Mouse (Mus musculus): Measurements from ENCODE around the gene Ercc1.

GRCm38 (mm10) chr7:19403731-19404296, 59.2 kb downstream of the Ercc1 start, which contains the start of gene Klc3:
- TF ChIP-seq CTCF (IDR thresholded peaks at IDR 0.05; ENCODE audit: insufficient read depth, low read length): no peak
- no peak for TF ChIP-seq POLR2A (IDR thresholded peaks at IDR 0.05; ENCODE audit: borderline replicate concordance, extremely low read depth, low read depth, low read length)

Measured in lung, adult 2 months (tissue).